Mouse (Mus musculus): Measurements from ENCODE around the gene Fam160a2. TPM values are rescaled to one million over a fixed set of nuclear protein-coding genes. Genes with fewer than 3 reads are reported as not detected.
"Not testable (repeated sequence)": the region's sequence is repeated elsewhere in the genome, so short reads cannot be mapped to it uniquely, and the experiment has no call there.

Fam160a2 gene
- polyA plus RNA-seq, 1 experiment from 2014 or later, result 36.6 TPM

- not testable (repeated sequence) for H3K9ac ChIP-seq (ENCODE audit: low read length); H3K4me2 ChIP-seq (ENCODE audit: low read depth, severe bottlenecking); H3K27me3 ChIP-seq (ENCODE audit: control insufficient read depth, insufficient read depth, low read length); H3K4me3 ChIP-seq (ENCODE audit: low read depth, low read length); DNase-seq (ENCODE audit: low spot score); H3K27ac ChIP-seq (replicated peaks; ENCODE audit: low read depth, low read length); H3K4me1 ChIP-seq (ENCODE audit: control insufficient read depth, insufficient read depth, low read length); H3K36me3 ChIP-seq (ENCODE audit: control insufficient read depth, insufficient read depth, low read length); H3K9me3 ChIP-seq (ENCODE audit: control insufficient read depth, low read length); ATAC-seq (ENCODE audit: insufficient number of reproducible peaks, low FRiP score, low TSS enrichment, low read depth)
- no CpG with 5 or more reads among the region's 5 CpGs for WGBS
Measured at GRCm38 (mm10) chr7:105356064-105356463, 43.8 kb downstream of the Fam160a2 start.

DNA sequence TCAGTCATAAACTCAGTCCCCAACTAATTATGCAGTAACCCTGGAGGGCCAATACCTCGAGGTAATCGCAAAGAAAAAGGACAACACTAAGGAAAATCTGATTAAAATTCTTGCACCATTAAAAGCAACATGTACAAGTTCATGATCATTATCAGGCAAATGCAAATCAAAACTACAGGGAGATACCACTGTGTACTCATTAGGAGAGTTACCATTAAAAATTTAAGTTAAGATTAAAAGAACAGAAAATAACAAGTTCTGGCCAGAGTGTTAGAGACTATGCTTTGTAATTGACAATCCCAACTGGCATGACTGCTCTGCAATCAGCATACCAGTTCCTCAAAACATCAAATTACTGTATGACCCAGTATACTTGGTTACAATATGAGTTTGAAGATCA is 57.1 kb downstream of the Fam160a2 start:
- no peaks in the 10 kb centered on the region for H3K9me3 ChIP-seq (ENCODE audit: control insufficient read depth, low read length)
- 78% methylated on average over 2 of the region's 2 CpGs for WGBS
- no peaks in the 10 kb centered on the region for H3K4me1 ChIP-seq (ENCODE audit: control insufficient read depth, insufficient read depth, low read length)
- no peak overlapping the region for H3K9ac ChIP-seq (ENCODE audit: low read length)
- H3K27ac ChIP-seq (replicated peaks; ENCODE audit: low read depth, low read length), result no peak overlapping the region
- DNase-seq (ENCODE audit: low spot score) (no peak), ATAC-seq (ENCODE audit: insufficient number of reproducible peaks, low FRiP score, low TSS enrichment, low read depth) (no peak)
- no peaks in the 10 kb centered on the region for H3K27me3 ChIP-seq (ENCODE audit: control insufficient read depth, insufficient read depth, low read length)
- no peak overlapping the region for H3K4me2 ChIP-seq (ENCODE audit: low read depth, severe bottlenecking)
- no peak overlapping the region for H3K4me3 ChIP-seq (ENCODE audit: low read depth, low read length)
- H3K36me3 ChIP-seq (ENCODE audit: control insufficient read depth, insufficient read depth, low read length), result no peaks in the 10 kb centered on the region

GRCm38 (mm10) chr7:105342170-105342569 is 57.7 kb downstream of the Fam160a2 start, which contains the start of gene Olfr691:
TSS of gene Olfr691 (minus strand) at chr7:105342270.
- Histone ChIP-seq H3K9ac (ENCODE audit: low read length) (no peak within 1 kb of the TSS), H3K4me1 (ENCODE audit: control insufficient read depth, insufficient read depth, low read length) (no peaks in the 10 kb centered on the region), H3K4me3 (ENCODE audit: low read depth, low read length) (no peak within 1 kb of the TSS), H3K36me3 (ENCODE audit: control insufficient read depth, insufficient read depth, low read length) (no peaks in the 10 kb centered on the region), H3K27ac (replicated peaks; ENCODE audit: low read depth, low read length) (no peak within 1 kb of the TSS), H3K9me3 (ENCODE audit: control insufficient read depth, low read length) (no peaks in the 10 kb centered on the region), H3K27me3 (ENCODE audit: control insufficient read depth, insufficient read depth, low read length) (no peaks in the 10 kb centered on the region), H3K4me2 (ENCODE audit: low read depth, severe bottlenecking) (no peak within 1 kb of the TSS)
- WGBS, result 57% methylated on average over 1 of the region's 1 CpGs
- DNase-seq (ENCODE audit: low spot score) (no peak), ATAC-seq (ENCODE audit: insufficient number of reproducible peaks, low FRiP score, low TSS enrichment, low read depth) (no peak)

- H3K27ac ChIP-seq (replicated peaks; ENCODE audit: low read depth, low read length), result no peak within 1 kb of the TSS
- H3K4me1 ChIP-seq (ENCODE audit: control insufficient read depth, insufficient read depth, low read length), result no peaks in the 10 kb centered on the region
- no peak within 1 kb of the TSS for H3K4me3 ChIP-seq (ENCODE audit: low read depth, low read length)
- no peaks in the 10 kb centered on the region for H3K9me3 ChIP-seq (ENCODE audit: control insufficient read depth, low read length)
- H3K27me3 ChIP-seq (ENCODE audit: control insufficient read depth, insufficient read depth, low read length), result no peaks in the 10 kb centered on the region
- ATAC-seq (ENCODE audit: insufficient number of reproducible peaks, low FRiP score, low TSS enrichment, low read depth), result no peak
- WGBS, result 87% methylated on average over 1 of the region's 1 CpGs
- no peak within 1 kb of the TSS for H3K9ac ChIP-seq (ENCODE audit: low read length)
- no peaks in the 10 kb centered on the region for H3K36me3 ChIP-seq (ENCODE audit: control insufficient read depth, insufficient read depth, low read length)
- DNase-seq (ENCODE audit: low spot score), result no peak
- no peak within 1 kb of the TSS for H3K4me2 ChIP-seq (ENCODE audit: low read depth, severe bottlenecking)
Measured at GRCm38 (mm10) chr7:105334004-105334403, 65.8 kb downstream of the Fam160a2 start, which contains the start of gene Olfr690. TSS of gene Olfr690 (minus strand) at chr7:105334104.

DNA sequence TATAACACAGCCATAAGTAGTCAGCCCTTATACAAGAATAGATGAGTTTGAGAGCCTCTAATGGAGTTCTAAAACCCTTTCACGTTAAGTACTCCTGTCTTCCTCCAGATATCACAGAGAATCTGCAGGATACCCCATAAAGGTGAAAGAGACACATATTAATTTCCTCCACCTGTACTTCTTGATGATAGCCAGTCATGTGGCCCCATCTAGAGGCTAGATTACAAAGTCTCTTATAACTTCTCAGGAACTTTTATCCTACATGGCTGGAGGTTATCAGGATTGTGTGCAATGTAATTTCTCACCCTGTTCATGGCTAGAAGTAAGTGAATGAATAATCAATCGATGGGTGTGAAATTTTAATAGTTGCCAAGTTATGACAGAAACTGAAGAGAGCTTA is 74.6 kb downstream of the Fam160a2 start:
- ATAC-seq (ENCODE audit: insufficient number of reproducible peaks, low FRiP score, low TSS enrichment, low read depth) (no peak), DNase-seq (ENCODE audit: low spot score) (no peak)
- H3K4me1 ChIP-seq (ENCODE audit: control insufficient read depth, insufficient read depth, low read length), result no peaks in the 10 kb centered on the region
- no peaks in the 10 kb centered on the region for H3K36me3 ChIP-seq (ENCODE audit: control insufficient read depth, insufficient read depth, low read length)
- no peaks in the 10 kb centered on the region for H3K27me3 ChIP-seq (ENCODE audit: control insufficient read depth, insufficient read depth, low read length)
- H3K4me2 ChIP-seq (ENCODE audit: low read depth, severe bottlenecking), result no peak overlapping the region
- H3K9ac ChIP-seq (ENCODE audit: low read length), result no peak overlapping the region
- WGBS, result 80% methylated on average over 2 of the region's 2 CpGs
- H3K4me3 ChIP-seq (ENCODE audit: low read depth, low read length), result no peak overlapping the region
- no peak overlapping the region for H3K27ac ChIP-seq (replicated peaks; ENCODE audit: low read depth, low read length)
- no peaks in the 10 kb centered on the region for H3K9me3 ChIP-seq (ENCODE audit: control insufficient read depth, low read length)

Other genes with a start within 250 kb of the Fam160a2 start
- gene Olfr684, start 236.4 kb downstream of the Fam160a2 start, polyA plus RNA-seq (2014; fragmentation: Nextera tagmentation; extraction: Ambion mirVana), result not detected in 2 replicates
- not detected in 2 replicates for gene Olfr685, start 214.0 kb downstream of the Fam160a2 start, polyA plus RNA-seq (2014; fragmentation: Nextera tagmentation; extraction: Ambion mirVana)
- not detected in 2 replicates for gene Olfr686, start 192.6 kb downstream of the Fam160a2 start, polyA plus RNA-seq (2014; fragmentation: Nextera tagmentation; extraction: Ambion mirVana)
- gene Olfr688, start 112.0 kb downstream of the Fam160a2 start, polyA plus RNA-seq (2014; fragmentation: Nextera tagmentation; extraction: Ambion mirVana), result not detected in 2 replicates
- not detected in 2 replicates for gene Olfr689, start 88.9 kb downstream of the Fam160a2 start, polyA plus RNA-seq (2014; fragmentation: Nextera tagmentation; extraction: Ambion mirVana)
- gene Olfr690, start 66.0 kb downstream of the Fam160a2 start, polyA plus RNA-seq (2014; fragmentation: Nextera tagmentation; extraction: Ambion mirVana), result not detected in 2 replicates
- gene Olfr691, start 57.8 kb downstream of the Fam160a2 start, polyA plus RNA-seq (2014; fragmentation: Nextera tagmentation; extraction: Ambion mirVana), result not detected in 2 replicates
- gene Olfr692, start 31.8 kb downstream of the Fam160a2 start, polyA plus RNA-seq (2014; fragmentation: Nextera tagmentation; extraction: Ambion mirVana), result not detected in 2 replicates
- gene Gm5901, start 25.0 kb downstream of the Fam160a2 start, polyA plus RNA-seq (2014; fragmentation: Nextera tagmentation; extraction: Ambion mirVana), result not detected in 2 replicates
- not detected in 2 replicates for gene Cnga4, start 4.5 kb upstream of the Fam160a2 start, polyA plus RNA-seq (2014; fragmentation: Nextera tagmentation; extraction: Ambion mirVana)
- not detected in 2 replicates for gene Cckbr, start 25.7 kb upstream of the Fam160a2 start, polyA plus RNA-seq (2014; fragmentation: Nextera tagmentation; extraction: Ambion mirVana)
- gene Cavin3, start 82.2 kb upstream of the Fam160a2 start, polyA plus RNA-seq (2014; fragmentation: Nextera tagmentation; extraction: Ambion mirVana), result 21.0 and 21.1 TPM in 2 replicates
- gene Smpd1, start 154.3 kb upstream of the Fam160a2 start, polyA plus RNA-seq (2014; fragmentation: Nextera tagmentation; extraction: Ambion mirVana), result 31.6 and 32.6 TPM in 2 replicates
- gene Apbb1, start 181.6 kb upstream of the Fam160a2 start, polyA plus RNA-seq (2014; fragmentation: Nextera tagmentation; extraction: Ambion mirVana), result 54.5 and 60.1 TPM in 2 replicates
- 0.13 TPM in 1 of 2 replicates, not detected in the other for gene Hpx, start 200.1 kb upstream of the Fam160a2 start, polyA plus RNA-seq (2014; fragmentation: Nextera tagmentation; extraction: Ambion mirVana)
- gene Trim3, start 233.5 kb upstream of the Fam160a2 start, polyA plus RNA-seq (2014; fragmentation: Nextera tagmentation; extraction: Ambion mirVana), result 22.7 and 25.8 TPM in 2 replicates
- 160 and 166 TPM in 2 replicates for gene Timm10b, start 240.0 kb upstream of the Fam160a2 start, polyA plus RNA-seq (2014; fragmentation: Nextera tagmentation; extraction: Ambion mirVana)
- gene Arfip2, start 240.4 kb upstream of the Fam160a2 start, polyA plus RNA-seq (2014; fragmentation: Nextera tagmentation; extraction: Ambion mirVana), result 72.6 and 80.0 TPM in 2 replicates
- gene Gm45799, start 240.5 kb upstream of the Fam160a2 start, polyA plus RNA-seq (2014; fragmentation: Nextera tagmentation; extraction: Ambion mirVana), result 15.1 and 16.0 TPM in 2 replicates

Data from limb, embryonic 11.5 days (tissue).